In genomic region chr12:45561889-45562288, GRCm38 (mm10) we compare ENCODE assay signal across 17 mouse cellular contexts.
DNase-seq lines count a peak whose midpoint lies in the region; ATAC-seq and TF ChIP-seq lines count a peak whose summit lies in the region.
"Had no signal": no experiment of that assay in that cellular context is flagged by ENCODE, and none has a peak within 500 bp of the region (broad histone marks: within the 10 kb centered on the region; RNA-seq: fewer than 3 reads in every experiment).

No protein-coding gene starts in this region.

- DNase-seq in brain, embryonic 14.5 days (ENCODE audit: low read depth) = peak; percentile 76
- DNase-seq in forebrain, embryonic 14.5 days (ENCODE audit: low spot score) = peak; percentile 34
- no peak for DNase-seq in adrenal gland, adult 18-20 months (ENCODE audit: low spot score in 2 of 2)
- no peak for DNase-seq in kidney, adult 9 months
- no peak for DNase-seq in heart, adult 9 months (ENCODE audit: low spot score in 2 of 2)
- DNase-seq in ovary, postnatal 36 days (ENCODE audit: low spot score) = no peak
- DNase-seq: adrenal gland, postnatal 10 days; B cell, adult 2 months; cerebellum, adult 9-11 months; gastrocnemius, postnatal 36 days; kidney, adult 18-20 months; kidney, postnatal 25 days; lung, postnatal 10 days had no signal

- H3K4me3 ChIP-seq in forebrain, embryonic 14.5 days (ENCODE audit: low read depth, low read length) = no peak overlapping the region
- no peak overlapping the region for H3K4me3 ChIP-seq in hindbrain, embryonic 15.5 days
- no peak overlapping the region for H3K4me3 ChIP-seq in midbrain, embryonic 15.5 days
- H3K4me3 ChIP-seq: heart, embryonic 13.5 days had no signal

- H3K27ac ChIP-seq in forebrain, embryonic 14.5 days (ENCODE audit: low read depth, low read length) = 0 out of 2 replicates have a peak overlapping the region, but pooled peaks have one; percentile 21
- H3K27ac ChIP-seq in hindbrain, embryonic 15.5 days (replicated peaks) = peak overlapping the region; percentile 82
- peak overlapping the region; percentile 88 for H3K27ac ChIP-seq in midbrain, embryonic 15.5 days
- H3K27ac ChIP-seq: heart, embryonic 13.5 days; liver, embryonic 14.5 days had no signal

- no peaks in the 10 kb centered on the region for H3K27me3 ChIP-seq in forebrain, embryonic 14.5 days (replicated peaks; ENCODE audit: control insufficient read depth, insufficient read depth, low read length)
- no peaks in the 10 kb centered on the region for H3K27me3 ChIP-seq in hindbrain, embryonic 15.5 days
- no peaks in the 10 kb centered on the region for H3K27me3 ChIP-seq in midbrain, embryonic 15.5 days (replicated peaks)
- H3K27me3 ChIP-seq: heart, embryonic 13.5 days had no signal

- peaks cover 16% of the 10 kb centered on the region for H3K4me1 ChIP-seq in forebrain, embryonic 14.5 days (ENCODE audit: control insufficient read depth, insufficient read depth, low read length)
- peaks cover 28% of the 10 kb centered on the region for H3K4me1 ChIP-seq in hindbrain, embryonic 15.5 days (replicated peaks)
- peaks cover 25% of the 10 kb centered on the region for H3K4me1 ChIP-seq in midbrain, embryonic 15.5 days
- H3K4me1 ChIP-seq: heart, embryonic 13.5 days had no signal

- ATAC-seq in forebrain, embryonic 14.5 days = peak; percentile 70
- peak; percentile 81 for ATAC-seq in hindbrain, embryonic 15.5 days (ENCODE audit: low FRiP score, low read depth)
- peak; percentile 69 for ATAC-seq in midbrain, embryonic 15.5 days (replicated peaks)

- H3K9ac ChIP-seq in forebrain, embryonic 14.5 days (ENCODE audit: low read length) = no peak overlapping the region; the same call in 1 of the 2 replicates
- H3K9ac ChIP-seq in hindbrain, embryonic 15.5 days = no peak overlapping the region
- H3K9ac ChIP-seq in midbrain, embryonic 15.5 days = peak overlapping the region; percentile 4; the same call in 1 of the 2 replicates
- H3K9ac ChIP-seq: heart, embryonic 13.5 days; liver, embryonic 14.5 days had no signal

- 22% methylated on average over 11 of the region's 11 CpGs for WGBS in forebrain, embryonic 14.5 days
- 33% methylated on average over 11 of the region's 11 CpGs for WGBS in hindbrain, embryonic 15.5 days
- WGBS in midbrain, embryonic 15.5 days = 23% methylated on average over 11 of the region's 11 CpGs

- TF ChIP-seq CTCF in brain, embryonic 14.5 days (IDR thresholded peaks at IDR 0.05; ENCODE audit: borderline replicate concordance, extremely low read depth, insufficient read depth, insufficient read length) = no peak

- peak overlapping the region; percentile 24; the same call in 1 of the 2 replicates for H3K4me2 ChIP-seq in forebrain, embryonic 14.5 days (ENCODE audit: low read length)
- no peak overlapping the region for H3K4me2 ChIP-seq in hindbrain, embryonic 15.5 days
- no peak overlapping the region for H3K4me2 ChIP-seq in midbrain, embryonic 15.5 days
- H3K4me2 ChIP-seq: heart, embryonic 13.5 days had no signal

- no peak for TF ChIP-seq POLR2A in brain, embryonic 14.5 days (IDR thresholded peaks at IDR 0.05; ENCODE audit: borderline replicate concordance, extremely low read depth, insufficient read depth, insufficient read length, poor library complexity, severe bottlenecking)

- no peaks in the 10 kb centered on the region for H3K9me3 ChIP-seq in forebrain, embryonic 14.5 days (replicated peaks; ENCODE audit: control insufficient read depth, low read length)
- no peaks in the 10 kb centered on the region for H3K9me3 ChIP-seq in hindbrain, embryonic 15.5 days
- H3K9me3 ChIP-seq in midbrain, embryonic 15.5 days = no peaks in the 10 kb centered on the region
- H3K9me3 ChIP-seq: heart, embryonic 13.5 days had no signal

- H3K36me3 ChIP-seq in forebrain, embryonic 14.5 days (ENCODE audit: control insufficient read depth, insufficient read depth, low read length) = no peaks in the 10 kb centered on the region
- no peaks in the 10 kb centered on the region for H3K36me3 ChIP-seq in hindbrain, embryonic 15.5 days
- H3K36me3 ChIP-seq in midbrain, embryonic 15.5 days (replicated peaks) = no peaks in the 10 kb centered on the region
- H3K36me3 ChIP-seq: heart, embryonic 13.5 days had no signal

Comparison
In these comparisons a context has a peak if more than half of its experiments do, and no peak if none do; other contexts are left out.
1. DNase-seq: peak in brain, embryonic 14.5 days (single experiment) and forebrain, embryonic 14.5 days (single experiment); none in adrenal gland, adult 18-20 months (0 of 2), kidney, adult 9 months (single experiment), heart, adult 9 months (0 of 2) and ovary, postnatal 36 days (single experiment).
2. H3K27ac ChIP-seq: peak in every context shown above with its lines; median percentile 88 in midbrain, embryonic 15.5 days; 82 in hindbrain, embryonic 15.5 days; 21 in forebrain, embryonic 14.5 days.
3. Peak in every context shown above with its lines, with median percentiles within 50 percentile points of each other: ATAC-seq.